Mouse (Mus musculus) liver, embryonic 14.5 days (tissue): ENCODE data around the gene Tmem121. TPM values are rescaled to one million over a fixed set of nuclear protein-coding genes. Genes with fewer than 3 reads are reported as not detected.

Source experiments
- ATAC-seq: fragments of 200-750 bp; cut with Nextera tagmentation; 2 replicates; pipeline ENCODE4 v1.8.0; 2017; ENCODE audit warnings: moderate number of reproducible peaks, mild to moderate bottlenecking, moderate library complexity; ENCODE audit not compliant: insufficient read depth
- DNase-seq, 3 experiments: peaks; one replicate each; pipeline ENCODE4 v3.0.0-alpha.2; 2012 to 2013; ENCODE audit warnings: low read depth in 3 of 3, low spot score in 3 of 3
- H3K27ac ChIP-seq: fragments of 300-500 bp; sonication (generic); 2 replicates; pipeline ENCODE4 v1.5.1; 2014; ENCODE audit warnings: moderate library complexity, mild to moderate bottlenecking, control low read depth, inconsistent platforms
- H3K27me3 ChIP-seq: fragments of 300-500 bp; sonication (generic); 2 replicates; pipeline ENCODE4 v1.6.1; 2014; ENCODE audit warnings: mild to moderate bottlenecking, low read length, moderate library complexity; ENCODE audit not compliant: control insufficient read depth, insufficient read depth
- H3K36me3 ChIP-seq: fragments of 300-500 bp; sonication (generic); replicated peaks from 2 replicates; pipeline ENCODE4 v1.6.1; 2014; ENCODE audit warnings: low read depth; ENCODE audit not compliant: control insufficient read depth, insufficient read depth
- H3K4me1 ChIP-seq, 2 experiments: fragments of 200-500 bp in 1 of 2; fragments of 300-500 bp in 1 of 2; sonication (generic) in 1 of 2; replicated peaks; 2 replicates each; pipeline ENCODE4 v1.6.1; 2012 to 2014; ENCODE audit warnings: antibody characterized with exemption in 1 of 2, inconsistent platforms in 1 of 2, low read length in 1 of 2; ENCODE audit not compliant: control insufficient read depth in 2 of 2, insufficient read depth in 2 of 2
- H3K4me2 ChIP-seq: fragments of 300-500 bp; sonication (generic); 2 replicates; pipeline ENCODE4 v1.6.1; 2014; ENCODE audit warnings: low read depth, mild to moderate bottlenecking, control low read depth, moderate library complexity
- H3K4me3 ChIP-seq, 2 experiments: fragments of 200-500 bp in 1 of 2; fragments of 300-500 bp in 1 of 2; sonication (generic) in 1 of 2; 2 replicates each; pipeline ENCODE4 v1.5.1; 2012 to 2014; ENCODE audit warnings: low read depth in 2 of 2, low read length in 2 of 2, mild to moderate bottlenecking in 2 of 2, control low read depth in 1 of 2, inconsistent platforms in 1 of 2, moderate library complexity in 1 of 2; ENCODE audit not compliant: insufficient read depth in 1 of 2
- H3K9ac ChIP-seq: fragments of 300-500 bp; sonication (generic); replicated peaks from 2 replicates; pipeline ENCODE4 v1.6.1; 2014; ENCODE audit warnings: mild to moderate bottlenecking, control low read depth, moderate library complexity
- H3K9me3 ChIP-seq: fragments of 300-500 bp; sonication (generic); 2 replicates; pipeline ENCODE4 v1.6.1; 2016; ENCODE audit warnings: low read length, mixed read lengths; ENCODE audit not compliant: control insufficient read depth
- CTCF ChIP-seq: IDR thresholded peaks from 2 replicates; pipeline ENCODE4 v1.5.1; 2016; ENCODE audit warnings: antibody characterized with exemption, low read depth, control low read depth
- EP300 ChIP-seq: IDR thresholded peaks from 2 replicates; pipeline ENCODE4 v1.6.1; 2016; ENCODE audit warnings: antibody characterized with exemption, low read depth
- WGBS: fragments of 180-500 bp; shearing (Covaris S2); extraction: QIAGEN DNeasy Blood & Tissue Kit; methylation state at CpG from one replicate; pipeline ENCODE4 v1.1.7; 2014; ENCODE audit not compliant: insufficient replicate concordance; 5-methylcytosine and 5-hydroxymethylcytosine counted together
- polyA plus RNA-seq, 2 experiments: library from polyadenylated mRNA; depleted of rRNA in 1 of 2; stranded (reverse) in 1 of 2; unstranded in 1 of 2; fragments of >200 nt; fragmentation: Nextera tagmentation in 1 of 2; extraction: Ambion mirVana in 1 of 2; gene quantifications; 2 replicates each; pipeline versions ENCODE4 v1.2.1 to v1.2.3; 2012 to 2014

Tmem121 gene
- polyA plus RNA-seq, 2 experiments, result 0.11 to 0.29 TPM

- ATAC-seq (0 out of 2 replicates have a peak, but pooled peaks have one; percentile 25), DNase-seq (peak; percentile 70 to 76 (median 71))
- H3K36me3 ChIP-seq, result no peaks in the 10 kb centered on the region
- H3K4me3 ChIP-seq, result no peak within 1 kb of the TSS
- no peak within 1 kb of the TSS for H3K9ac ChIP-seq
- 11% methylated on average over 45 of the region's 45 CpGs for WGBS
- no peaks in the 10 kb centered on the region for H3K9me3 ChIP-seq
- peaks cover 29% of the 10 kb centered on the region for H3K27me3 ChIP-seq
- no peak within 1 kb of the TSS for H3K27ac ChIP-seq
- H3K4me1 ChIP-seq, result peaks cover 13 to 26% of the 10 kb centered on the region in 2 experiments
- TF ChIP-seq CTCF, result peak; percentile 94
- TF ChIP-seq EP300, result no peak
- peak within 1 kb of the TSS; percentile 38 for H3K4me2 ChIP-seq
Measured at GRCm38 (mm10) chr12:113146112-113147057, 39.3 kb upstream of the Tmem121 start, which contains the start of gene Crip1. Gene Crip1 (plus strand): TSS chr12:113146316.

GRCm38 (mm10) chr12:113147481-113147880 is 38.2 kb upstream of the Tmem121 start:
- no peaks in the 10 kb centered on the region for H3K9me3 ChIP-seq
- ATAC-seq (no peak), DNase-seq (no peak)
- H3K27me3 ChIP-seq, result peaks cover 24% of the 10 kb centered on the region
- H3K36me3 ChIP-seq, result no peaks in the 10 kb centered on the region
- no peak overlapping the region for H3K4me2 ChIP-seq
- H3K4me3 ChIP-seq, result no peak overlapping the region
- no peak overlapping the region for H3K9ac ChIP-seq
- no peak overlapping the region for H3K27ac ChIP-seq
- 62% methylated on average over 8 of the region's 8 CpGs for WGBS
- TF ChIP-seq CTCF, result no peak
- TF ChIP-seq EP300, result no peak
- peaks cover 18 to 28% of the 10 kb centered on the region in 2 experiments for H3K4me1 ChIP-seq

- Histone ChIP-seq H3K9ac (no peak overlapping the region), H3K9me3 (no peaks in the 10 kb centered on the region), H3K36me3 (no peaks in the 10 kb centered on the region), H3K27ac (no peak overlapping the region), H3K4me2 (no peak overlapping the region; the same call in 1 of the 2 replicates), H3K27me3 (peaks cover 20% of the 10 kb centered on the region), H3K4me3 (no peak overlapping the region), H3K4me1 (peaks cover 15 to 24% of the 10 kb centered on the region in 2 experiments)
- WGBS, result 24% methylated on average over 16 of the region's 16 CpGs
- no peak for TF ChIP-seq EP300
- TF ChIP-seq CTCF, result peak; percentile 74
- ATAC-seq (peak; percentile 29; the same call in 1 of the 2 replicates), DNase-seq (peak; percentile 58 to 74 (median 66))
Measured at GRCm38 (mm10) chr12:113148381-113149035, 37.2 kb upstream of the Tmem121 start.

GRCm38 (mm10) chr12:113149341-113149740 is 36.4 kb upstream of the Tmem121 start:
- peaks cover 20% of the 10 kb centered on the region for H3K27me3 ChIP-seq
- H3K27ac ChIP-seq, result no peak overlapping the region
- no peaks in the 10 kb centered on the region for H3K9me3 ChIP-seq
- H3K4me3 ChIP-seq, result no peak overlapping the region
- ATAC-seq, result no peak
- no peak overlapping the region for H3K9ac ChIP-seq
- WGBS, result 55% methylated on average over 4 of the region's 4 CpGs
- no peak for DNase-seq
- no peak for TF ChIP-seq EP300
- TF ChIP-seq CTCF, result no peak
- H3K36me3 ChIP-seq, result no peaks in the 10 kb centered on the region
- no peak overlapping the region for H3K4me2 ChIP-seq
- peaks cover 15 to 24% of the 10 kb centered on the region in 2 experiments for H3K4me1 ChIP-seq

DNA sequence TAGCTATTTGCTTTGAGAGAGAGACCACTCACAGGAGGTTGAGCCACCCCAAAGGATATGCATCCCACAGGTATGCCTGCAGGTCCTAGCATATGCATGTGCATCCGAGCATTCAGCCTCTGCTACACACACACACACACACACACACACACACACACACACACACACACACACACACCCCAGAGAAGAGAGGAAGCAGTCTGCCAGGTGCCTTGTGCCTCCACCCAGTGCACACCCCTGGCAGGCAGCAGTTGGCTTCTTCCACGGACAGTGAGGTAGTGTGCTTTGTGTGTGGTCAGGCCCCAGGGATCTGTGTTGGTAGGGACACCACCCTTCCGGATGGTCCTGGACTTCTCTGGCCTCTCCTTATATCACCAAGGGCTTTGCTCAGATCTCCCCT is 35.8 kb upstream of the Tmem121 start:
- WGBS, result 53% methylated on average over 3 of the region's 3 CpGs
- DNase-seq, result no peak
- no peak overlapping the region for H3K4me3 ChIP-seq
- no peak for TF ChIP-seq CTCF
- no peak for TF ChIP-seq EP300
- H3K27me3 ChIP-seq, result peaks cover 20% of the 10 kb centered on the region
- H3K9me3 ChIP-seq, result no peaks in the 10 kb centered on the region
- no peak overlapping the region for H3K9ac ChIP-seq
- H3K36me3 ChIP-seq, result no peaks in the 10 kb centered on the region
- no peak overlapping the region for H3K4me2 ChIP-seq
- H3K27ac ChIP-seq, result no peak overlapping the region
- ATAC-seq, result no peak
- peaks cover 17 to 24% of the 10 kb centered on the region in 2 experiments for H3K4me1 ChIP-seq
